Mouse (Mus musculus) lung, adult 2 months (tissue): ENCODE measurements around the gene Hpgds. TPM values are rescaled to one million over a fixed set of nuclear protein-coding genes. Genes with fewer than 3 reads are reported as not detected.

Experiments
- DNase-seq: peaks from one replicate; pipeline ENCODE4 v3.0.0; 2022
- H3K4me1 ChIP-seq: fragments of 200-500 bp; 2 replicates; pipeline ENCODE4 v1.6.1; 2011; ENCODE audit warnings: low read length; ENCODE audit not compliant: control insufficient read depth, insufficient read depth
- H3K4me3 ChIP-seq: fragments of 200-500 bp; replicated peaks from 2 replicates; pipeline ENCODE3; 2011; ENCODE audit warnings: low read depth, mild to moderate bottlenecking, control low read depth, low read length; ENCODE audit errors: extremely low read depth
- CTCF ChIP-seq: fragments of 200-500 bp; IDR thresholded peaks from 2 replicates; pipeline ENCODE4 v1.5.1; 2011; ENCODE audit warnings: mild to moderate bottlenecking, low read length, control low read depth; ENCODE audit not compliant: insufficient read depth
- POLR2A ChIP-seq: fragments of 200-500 bp; IDR thresholded peaks from 2 replicates; pipeline ENCODE4 v1.6.1; 2011; ENCODE audit warnings: low read depth, mild to moderate bottlenecking, control low read depth, low read length, borderline replicate concordance; ENCODE audit errors: extremely low read depth
- WGBS: fragments of 180-500 bp; shearing (Covaris S2); methylation state at CpG from one replicate; pipeline ENCODE4 v1.1.7; 2018; 5-methylcytosine and 5-hydroxymethylcytosine counted together
- polyA plus RNA-seq: library from polyadenylated mRNA; depleted of rRNA; stranded (reverse); fragments of >200 nt; gene quantifications from 2 replicates; pipeline ENCODE4 v1.2.3, GENCODE M21; 2012; rRNA removed

Hpgds gene
- polyA plus RNA-seq: 0.17 and 0.57 TPM in 2 replicates

DNA sequence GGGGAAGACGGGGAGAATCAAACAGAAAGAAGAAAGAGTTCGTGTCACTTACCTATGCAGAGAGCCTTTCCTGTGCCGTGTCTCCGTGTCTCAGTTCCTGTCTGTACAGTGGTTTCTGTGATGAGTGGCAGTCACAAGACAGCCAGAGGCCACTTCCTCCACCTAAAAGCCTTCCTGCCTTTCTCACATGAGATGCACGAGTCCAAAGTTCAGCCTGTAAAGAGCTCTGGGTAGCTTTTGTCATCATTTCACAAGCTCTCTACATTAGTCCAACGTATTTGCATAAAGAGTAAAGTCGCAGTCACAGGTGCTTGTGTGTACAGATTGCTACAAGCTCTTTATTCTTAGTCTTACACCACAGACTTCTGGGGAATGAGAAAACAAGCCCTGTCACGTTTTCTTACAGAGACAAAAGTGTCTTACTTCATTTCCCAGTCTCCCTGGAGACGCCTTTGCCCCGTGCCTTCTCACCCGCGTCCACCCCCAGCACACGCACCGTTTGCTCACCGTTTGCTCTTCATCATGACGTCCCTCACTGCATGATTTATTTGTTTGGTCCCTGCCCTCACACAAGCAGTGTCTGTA lies at the start of gene Hpgds:
Hpgds (minus strand) TSS at position 288 of the 585 bp plus-strand sequence.
- DNase-seq: peak; percentile 10
- TF ChIP-seq CTCF: no peak
- no peak for TF ChIP-seq POLR2A
- 23% methylated on average over 16 of the region's 16 CpGs for WGBS
- Histone ChIP-seq H3K4me3 (peak within 1 kb of the TSS; percentile 29), H3K4me1 (peaks cover 3% of the 10 kb centered on the region; the same call in 1 of the 2 replicates)

DNA sequence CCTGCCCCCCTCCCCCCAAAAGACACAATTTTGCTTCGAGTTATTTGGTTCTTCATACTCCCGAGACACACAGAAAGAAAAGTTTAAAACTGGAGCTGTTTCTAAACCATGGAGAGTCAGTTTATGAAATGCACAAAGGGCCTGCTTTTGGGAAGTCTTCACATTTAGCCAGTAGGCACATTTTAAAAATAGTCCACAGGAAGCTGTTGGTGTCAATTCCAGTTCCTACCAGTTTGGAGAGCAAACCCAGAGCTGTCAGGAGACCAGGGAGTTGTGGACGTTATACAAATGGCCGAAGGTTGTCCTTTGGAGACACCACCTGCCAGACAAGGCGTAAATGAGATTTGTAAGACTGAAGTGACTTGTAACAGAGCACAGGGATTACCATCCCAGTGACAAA lies 20.3 kb upstream of the Hpgds start:
- DNase-seq: no peak
- Histone ChIP-seq H3K4me3 (no peak overlapping the region), H3K4me1 (no peaks in the 10 kb centered on the region)
- no peak for TF ChIP-seq CTCF
- TF ChIP-seq POLR2A: no peak
- WGBS: 34% methylated on average over 5 of the region's 5 CpGs

DNA sequence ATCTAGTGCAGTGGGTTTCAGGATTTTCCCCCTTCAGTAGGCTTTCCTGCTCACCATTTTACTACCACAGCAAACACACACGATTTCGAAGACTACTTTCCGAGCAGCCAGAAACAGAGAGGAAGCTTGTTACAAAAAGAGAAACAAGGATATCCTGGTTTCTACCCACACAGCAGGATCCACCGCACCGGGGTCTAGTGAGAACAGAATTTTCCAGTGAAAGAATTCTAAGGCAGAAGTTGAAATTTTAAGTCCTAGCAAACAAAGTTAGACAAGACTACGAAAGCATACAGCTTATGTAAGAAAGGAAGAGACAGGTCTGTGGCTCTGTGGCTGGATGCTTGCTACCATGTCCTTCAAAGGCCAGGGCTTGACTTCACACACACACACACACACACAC lies 19.4 kb upstream of the Hpgds start:
- TF ChIP-seq CTCF (no peak), POLR2A (no peak)
- no peak for DNase-seq
- Histone ChIP-seq H3K4me1 (no peaks in the 10 kb centered on the region), H3K4me3 (no peak overlapping the region)
- 39% methylated on average over 6 of the region's 6 CpGs for WGBS

DNA sequence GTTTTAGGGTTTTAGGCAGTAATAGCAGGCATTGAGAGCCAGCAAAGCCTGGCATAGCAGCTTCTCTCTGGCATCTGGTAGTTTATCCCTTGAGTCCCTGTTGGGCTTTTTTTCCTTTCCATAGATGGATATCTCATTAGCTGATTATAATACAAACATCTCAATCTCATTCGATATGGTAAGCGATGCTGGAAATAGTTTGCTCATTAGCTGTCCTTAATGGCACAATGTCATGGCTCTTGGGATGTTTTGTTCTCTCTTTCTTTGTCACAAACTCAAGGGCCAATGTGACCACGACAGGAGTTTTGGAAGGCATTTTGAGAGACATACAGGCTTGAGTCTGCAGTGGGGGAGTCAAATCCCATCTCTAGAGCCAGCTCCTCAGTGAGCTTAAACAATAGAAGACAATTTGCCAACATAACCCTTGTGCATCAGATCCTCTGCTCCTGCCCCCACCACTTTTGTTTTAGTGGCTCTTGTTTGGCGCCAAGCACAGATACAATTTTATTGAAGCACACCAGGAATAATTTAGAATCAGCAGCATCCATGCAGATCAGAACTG lies 14.8 kb upstream of the Hpgds start:
- Histone ChIP-seq H3K4me1 (no peaks in the 10 kb centered on the region), H3K4me3 (no peak overlapping the region)
- TF ChIP-seq CTCF (no peak), POLR2A (no peak)
- DNase-seq: no peak
- 61% methylated on average over 4 of the region's 4 CpGs for WGBS

DNA sequence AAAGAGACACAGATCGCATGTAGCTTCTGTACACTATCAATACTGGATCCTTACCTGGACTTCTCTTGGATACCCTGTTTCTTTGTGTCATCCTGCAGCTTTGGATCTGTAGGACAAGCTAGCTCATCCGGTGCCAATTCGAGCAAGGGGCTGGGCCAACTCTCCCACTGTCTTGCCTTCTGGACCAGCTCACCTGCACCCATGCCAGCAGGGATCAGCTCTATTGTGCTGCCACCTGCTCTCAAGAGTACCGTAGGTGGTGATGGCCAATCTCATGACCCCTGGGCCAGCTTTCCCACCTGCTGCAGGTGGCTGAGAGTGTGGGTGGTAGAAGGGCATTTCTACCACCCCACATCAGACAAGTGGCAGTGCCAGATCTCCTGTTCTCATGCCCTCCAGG lies 12.3 kb upstream of the Hpgds start:
- TF ChIP-seq POLR2A: no peak
- TF ChIP-seq CTCF: no peak
- no peak for DNase-seq
- H3K4me1 ChIP-seq: no peaks in the 10 kb centered on the region
- WGBS: 91% methylated on average over 4 of the region's 4 CpGs
- no peak overlapping the region for H3K4me3 ChIP-seq

DNA sequence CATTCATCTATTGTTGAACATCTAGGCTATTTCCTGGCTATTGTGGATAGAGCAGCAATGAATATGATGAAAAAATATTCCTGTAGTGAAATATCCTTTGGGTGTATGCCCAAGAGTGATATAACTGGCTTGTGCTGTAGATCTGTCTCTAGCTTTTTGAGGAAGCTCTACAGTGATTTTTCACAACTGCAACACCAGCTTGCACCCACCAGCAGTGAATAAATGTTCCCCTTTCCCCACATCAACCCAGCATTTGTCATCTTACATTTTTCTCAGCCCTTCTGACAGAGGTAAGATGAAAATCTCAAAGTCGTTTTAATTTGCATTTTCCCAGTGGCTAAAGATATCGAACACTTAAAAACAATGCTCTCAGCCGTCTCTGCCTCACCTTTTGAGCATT lies 8.9 kb upstream of the Hpgds start:
- TF ChIP-seq CTCF (no peak), POLR2A (no peak)
- no peaks in the 10 kb centered on the region for H3K4me1 ChIP-seq
- no peak overlapping the region for H3K4me3 ChIP-seq
- 58% methylated on average over 3 of the region's 3 CpGs for WGBS
- DNase-seq: no peak

DNA sequence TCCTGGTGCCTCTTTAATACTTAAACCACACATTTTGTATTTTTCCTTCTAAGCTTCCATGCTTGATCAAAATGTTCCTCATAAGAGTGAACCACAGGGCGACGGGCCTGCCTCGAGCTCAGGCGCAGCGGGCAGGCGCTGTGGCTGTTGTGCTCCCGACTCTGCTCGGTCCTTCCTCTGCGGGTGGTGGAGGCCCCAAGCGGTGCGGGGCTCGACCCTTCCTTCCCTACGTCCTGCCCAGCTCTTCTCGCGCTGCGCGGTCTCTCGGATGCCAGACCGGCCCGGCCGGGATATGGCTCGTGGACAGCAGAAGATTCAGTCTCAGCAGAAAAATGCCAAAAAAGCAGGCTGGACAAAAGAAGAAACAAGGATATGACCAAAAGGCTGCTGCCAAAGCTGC lies 6.0 kb upstream of the Hpgds start:
- no peak for DNase-seq
- no peak overlapping the region for H3K4me3 ChIP-seq

DNA sequence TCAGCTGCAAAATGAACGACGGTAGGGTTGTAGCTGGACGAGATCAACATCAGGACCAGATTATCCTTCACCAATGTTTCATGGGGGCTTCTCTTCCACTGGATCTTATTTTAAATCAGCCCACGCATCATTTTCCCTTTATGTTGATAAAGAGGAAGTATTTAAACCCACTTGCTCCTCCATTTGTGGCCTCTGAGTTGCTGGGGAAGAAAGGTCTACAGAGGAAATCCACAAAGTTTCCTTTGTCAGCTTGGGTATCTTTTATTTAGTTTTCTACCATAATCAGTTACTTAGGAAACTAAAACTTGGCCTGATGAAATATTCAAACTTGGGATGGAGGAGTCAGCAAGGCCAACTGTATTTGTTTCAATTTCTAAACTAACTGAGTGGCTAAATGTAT lies 1.7 kb upstream of the Hpgds start:
- TF ChIP-seq POLR2A: no peak
- TF ChIP-seq CTCF: no peak
- Histone ChIP-seq H3K4me1 (peaks cover 3% of the 10 kb centered on the region; the same call in 1 of the 2 replicates), H3K4me3 (no peak overlapping the region)
- no peak for DNase-seq
- WGBS: 76% methylated on average over 4 of the region's 4 CpGs

More for the DNA sequence above, 6.0 kb upstream of the Hpgds start:
- no peaks in the 10 kb centered on the region for H3K4me1 ChIP-seq
- 19% methylated on average over 22 of the region's 22 CpGs for WGBS
- TF ChIP-seq POLR2A: no peak
- TF ChIP-seq CTCF: no peak

DNA sequence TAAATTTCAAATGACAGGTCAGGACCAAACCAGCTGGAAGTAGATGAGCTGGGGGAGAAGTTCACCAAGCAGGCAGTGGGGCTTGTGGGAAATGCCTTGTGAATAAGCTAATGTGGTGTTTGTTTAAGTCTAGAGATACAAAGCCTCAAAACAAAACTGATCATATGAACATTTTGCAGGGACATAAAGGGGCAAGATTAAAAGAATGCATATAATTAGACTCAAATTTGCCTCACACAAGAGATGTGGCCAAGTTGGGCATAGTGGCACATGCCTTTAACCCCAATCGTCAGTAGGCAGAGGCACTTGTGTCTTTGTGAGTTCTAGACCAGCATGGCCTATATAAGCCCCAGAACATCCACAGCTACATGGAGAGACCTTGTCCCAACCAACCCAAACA lies 2.4 kb downstream of the Hpgds start:
- no peak for DNase-seq
- Histone ChIP-seq H3K4me1 (peaks cover 3% of the 10 kb centered on the region; the same call in 1 of the 2 replicates), H3K4me3 (no peak overlapping the region)
- no peak for TF ChIP-seq CTCF
- no peak for TF ChIP-seq POLR2A
- 82% methylated on average over 1 of the region's 1 CpGs for WGBS

DNA sequence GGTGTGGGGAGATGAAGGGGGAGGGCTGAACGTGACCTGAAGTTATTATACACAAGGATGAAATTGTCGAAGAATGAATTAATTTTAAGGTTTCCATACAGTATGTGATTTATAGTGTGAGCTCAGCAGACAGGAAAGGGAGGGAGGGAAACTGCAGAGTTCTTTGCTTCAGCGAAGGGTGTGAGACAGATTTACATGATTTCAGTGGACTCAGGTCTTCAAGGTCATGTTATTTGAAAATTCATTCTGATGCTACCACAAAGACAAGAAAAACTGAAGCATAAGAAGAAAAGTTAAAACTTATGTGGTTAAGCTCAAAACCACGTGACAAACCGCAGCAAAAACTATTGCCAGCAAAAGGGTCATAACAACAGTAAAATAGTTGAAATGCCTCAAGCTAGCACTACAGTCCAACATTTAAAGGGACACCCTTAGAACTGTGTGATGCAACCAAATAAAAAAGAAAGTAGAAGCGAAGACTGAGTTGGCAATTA lies 3.9 kb downstream of the Hpgds start:
- DNase-seq: no peak
- no peak for TF ChIP-seq POLR2A
- TF ChIP-seq CTCF: no peak
- WGBS: 49% methylated on average over 6 of the region's 6 CpGs
- Histone ChIP-seq H3K4me3 (no peak overlapping the region), H3K4me1 (peaks cover 3% of the 10 kb centered on the region; the same call in 1 of the 2 replicates)
